Mouse (Mus musculus) neural tube, embryonic 13.5 days (tissue): ENCODE data around the gene Wdr93. TPM values are rescaled to one million over a fixed set of nuclear protein-coding genes. Genes with fewer than 3 reads are reported as not detected.
A peak's percentile ranks its signal among the peaks of the same experiment; 100 is the strongest.
"Not testable (repeated sequence)": the region's sequence is repeated elsewhere in the genome, so short reads cannot be mapped to it uniquely, and the experiment has no call there.

Experiments
- ATAC-seq: fragments of 200-750 bp; cut with Nextera tagmentation; 2 replicates; pipeline ENCODE4 v1.8.0; 2017; ENCODE audit warnings: low read depth, mild to moderate bottlenecking, moderate TSS enrichment, moderate library complexity
- H3K27ac ChIP-seq: fragments of 300-500 bp; sonication (generic); replicated peaks from 2 replicates; pipeline ENCODE4 v1.5.1; 2015; ENCODE audit warnings: moderate library complexity, mild to moderate bottlenecking, inconsistent platforms
- H3K27me3 ChIP-seq: fragments of 300-500 bp; sonication (generic); 2 replicates; pipeline ENCODE4 v1.6.1; 2015; ENCODE audit warnings: mild to moderate bottlenecking, inconsistent platforms
- H3K36me3 ChIP-seq: fragments of 300-500 bp; sonication (generic); 2 replicates; pipeline ENCODE4 v1.6.1; 2015; ENCODE audit warnings: mild to moderate bottlenecking, inconsistent platforms
- H3K4me1 ChIP-seq: fragments of 300-500 bp; sonication (generic); replicated peaks from 2 replicates; pipeline ENCODE4 v1.6.1; 2015; ENCODE audit warnings: inconsistent platforms
- H3K4me2 ChIP-seq: fragments of 300-500 bp; sonication (generic); 2 replicates; pipeline ENCODE4 v1.6.1; 2015; ENCODE audit warnings: inconsistent platforms, mild to moderate bottlenecking, moderate library complexity
- H3K4me3 ChIP-seq: fragments of 300-500 bp; sonication (generic); 2 replicates; pipeline ENCODE4 v1.5.1; 2015; ENCODE audit warnings: mild to moderate bottlenecking, inconsistent platforms
- H3K9ac ChIP-seq: fragments of 300-500 bp; sonication (generic); 2 replicates; pipeline ENCODE4 v1.6.1; 2015; ENCODE audit warnings: moderate library complexity, mild to moderate bottlenecking, inconsistent platforms
- H3K9me3 ChIP-seq: fragments of 300-500 bp; sonication (generic); 2 replicates; pipeline ENCODE4 v1.6.1; 2016; ENCODE audit warnings: inconsistent platforms
- WGBS: fragments of 180-500 bp; shearing (Covaris S2); methylation state at CpG from one replicate; pipeline ENCODE4 v1.1.7; 2015; 5-methylcytosine and 5-hydroxymethylcytosine counted together
- polyA plus RNA-seq: library from polyadenylated mRNA; unstranded; fragments of >200 nt; fragmentation: Nextera tagmentation; extraction: Ambion mirVana; gene quantifications from 2 replicates; pipeline ENCODE4 v1.2.1, GENCODE M21; 2015

The Wdr93 gene
- polyA plus RNA-seq, 1 experiment from 2014 or later = 0.17 TPM

GRCm38 (mm10) chr7:79789812-79790211, 46.8 kb downstream of the Wdr93 start:
- H3K27ac ChIP-seq, H3K4me2 ChIP-seq, H3K4me3 ChIP-seq, H3K9ac ChIP-seq, H3K36me3 ChIP-seq, ATAC-seq, H3K9me3 ChIP-seq: not testable (repeated sequence)
- peaks cover 15% of the 10 kb centered on the region for H3K4me1 ChIP-seq
- peaks cover 62% of the 10 kb centered on the region for H3K27me3 ChIP-seq
- WGBS = 15% methylated on average over 2 of the region's 2 CpGs

- H3K9ac ChIP-seq = peak overlapping the region; percentile 65
- peaks cover 15% of the 10 kb centered on the region for H3K4me1 ChIP-seq
- peak overlapping the region; percentile 45 for H3K4me3 ChIP-seq
- 1% methylated on average over 71 of the region's 80 CpGs for WGBS
- peak overlapping the region; percentile 73 for H3K4me2 ChIP-seq
- H3K9me3 ChIP-seq = no peaks in the 10 kb centered on the region
- ATAC-seq = peak; percentile 57
- H3K27me3 ChIP-seq = peaks cover 68% of the 10 kb centered on the region
- H3K36me3 ChIP-seq = no peaks in the 10 kb centered on the region
- no peak overlapping the region for H3K27ac ChIP-seq
Observed at GRCm38 (mm10) chr7:79792635-79793421, 49.9 kb downstream of the Wdr93 start.

- no peak for ATAC-seq
- no peaks in the 10 kb centered on the region for H3K9me3 ChIP-seq
- no peaks in the 10 kb centered on the region for H3K36me3 ChIP-seq
- H3K9ac ChIP-seq = peak within 1 kb of the TSS; percentile 65
- WGBS = 68% methylated on average over 6 of the region's 6 CpGs
- peak within 1 kb of the TSS; percentile 45 for H3K4me3 ChIP-seq
- no peak within 1 kb of the TSS for H3K27ac ChIP-seq
- H3K4me2 ChIP-seq = peak within 1 kb of the TSS; percentile 73
- H3K4me1 ChIP-seq = peaks cover 15% of the 10 kb centered on the region
- peaks cover 65% of the 10 kb centered on the region for H3K27me3 ChIP-seq
Observed at GRCm38 (mm10) chr7:79793688-79794087, 50.7 kb downstream of the Wdr93 start, which contains the start of gene Mesp1. Gene Mesp1 (minus strand): TSS chr7:79793788.

GRCm38 (mm10) chr7:79798606-79799005, 55.6 kb downstream of the Wdr93 start:
- Histone ChIP-seq H3K27ac (no peak overlapping the region), H3K27me3 (peaks cover 27% of the 10 kb centered on the region), H3K4me2 (no peak overlapping the region), H3K36me3 (no peaks in the 10 kb centered on the region), H3K4me1 (no peaks in the 10 kb centered on the region), H3K9me3 (no peaks in the 10 kb centered on the region), H3K4me3 (no peak overlapping the region), H3K9ac (no peak overlapping the region)
- 44% methylated on average over 5 of the region's 5 CpGs for WGBS
- no peak for ATAC-seq

- Histone ChIP-seq H3K27ac (no peak overlapping the region), H3K9me3 (no peaks in the 10 kb centered on the region), H3K9ac (no peak overlapping the region), H3K4me3 (no peak overlapping the region), H3K27me3 (peaks cover 22% of the 10 kb centered on the region), H3K4me2 (no peak overlapping the region), H3K36me3 (no peaks in the 10 kb centered on the region), H3K4me1 (no peaks in the 10 kb centered on the region)
- 4% methylated on average over 8 of the region's 8 CpGs for WGBS
- no peak for ATAC-seq
Observed at GRCm38 (mm10) chr7:79799048-79799447, 56.1 kb downstream of the Wdr93 start.

- 75% methylated on average over 6 of the region's 6 CpGs for WGBS
Observed at GRCm38 (mm10) chr7:79799506-79799905, 56.5 kb downstream of the Wdr93 start.

GRCm38 (mm10) chr7:79800336-79800735, 57.4 kb downstream of the Wdr93 start:
- Histone ChIP-seq H3K4me2 (no peak overlapping the region), H3K27ac (no peak overlapping the region), H3K36me3 (no peaks in the 10 kb centered on the region), H3K4me3 (no peak overlapping the region), H3K27me3 (peaks cover 9% of the 10 kb centered on the region), H3K4me1 (no peaks in the 10 kb centered on the region), H3K9ac (no peak overlapping the region), H3K9me3 (no peaks in the 10 kb centered on the region)
- 82% methylated on average over 4 of the region's 4 CpGs for WGBS
- ATAC-seq = no peak

More at GRCm38 (mm10) chr7:79799506-79799905, 56.5 kb downstream of the Wdr93 start:
- Histone ChIP-seq H3K4me3 (no peak overlapping the region), H3K4me1 (no peaks in the 10 kb centered on the region), H3K27me3 (peaks cover 18% of the 10 kb centered on the region), H3K4me2 (no peak overlapping the region), H3K9ac (no peak overlapping the region), H3K9me3 (no peaks in the 10 kb centered on the region), H3K27ac (no peak overlapping the region), H3K36me3 (no peaks in the 10 kb centered on the region)
- no peak for ATAC-seq

- Histone ChIP-seq H3K27me3 (no peaks in the 10 kb centered on the region), H3K9ac (no peak overlapping the region), H3K4me3 (no peak overlapping the region), H3K4me2 (no peak overlapping the region), H3K9me3 (no peaks in the 10 kb centered on the region), H3K27ac (no peak overlapping the region), H3K36me3 (no peaks in the 10 kb centered on the region), H3K4me1 (no peaks in the 10 kb centered on the region)
- WGBS = 82% methylated on average over 11 of the region's 11 CpGs
- no peak for ATAC-seq
Observed at GRCm38 (mm10) chr7:79801391-79801790, 58.4 kb downstream of the Wdr93 start.

- no peaks in the 10 kb centered on the region for H3K27me3 ChIP-seq
- H3K9me3 ChIP-seq = no peaks in the 10 kb centered on the region
- no peak overlapping the region for H3K4me2 ChIP-seq
- no peak overlapping the region for H3K27ac ChIP-seq
- H3K4me1 ChIP-seq = no peaks in the 10 kb centered on the region
- no peaks in the 10 kb centered on the region for H3K36me3 ChIP-seq
- no peak overlapping the region for H3K9ac ChIP-seq
- no peak overlapping the region for H3K4me3 ChIP-seq
- no peak for ATAC-seq
- 70% methylated on average over 5 of the region's 5 CpGs for WGBS
Observed at GRCm38 (mm10) chr7:79802037-79802436, 59.1 kb downstream of the Wdr93 start.

- Histone ChIP-seq H3K9me3 (no peaks in the 10 kb centered on the region), H3K27ac (no peak overlapping the region), H3K27me3 (no peaks in the 10 kb centered on the region), H3K36me3 (no peaks in the 10 kb centered on the region), H3K9ac (no peak overlapping the region), H3K4me2 (no peak overlapping the region), H3K4me3 (no peak overlapping the region), H3K4me1 (no peaks in the 10 kb centered on the region)
- WGBS = 65% methylated on average over 2 of the region's 2 CpGs
- ATAC-seq = no peak
Observed at GRCm38 (mm10) chr7:79803887-79804286, 60.9 kb downstream of the Wdr93 start.

- Histone ChIP-seq H3K4me1 (peaks cover 7% of the 10 kb centered on the region; the same call in 1 of the 2 replicates), H3K4me3 (no peak overlapping the region), H3K9ac (no peak overlapping the region), H3K9me3 (no peaks in the 10 kb centered on the region), H3K27ac (no peak overlapping the region), H3K36me3 (no peaks in the 10 kb centered on the region), H3K27me3 (peaks cover 37% of the 10 kb centered on the region), H3K4me2 (no peak overlapping the region)
- WGBS = 91% methylated on average over 7 of the region's 7 CpGs
- ATAC-seq = no peak
Observed at GRCm38 (mm10) chr7:79808561-79808960, 65.6 kb downstream of the Wdr93 start.

GRCm38 (mm10) chr7:79810611-79811506, 67.9 kb downstream of the Wdr93 start, which contains the start of gene Mesp2:
Gene Mesp2 (plus strand): TSS chr7:79810727.
- Histone ChIP-seq H3K27me3 (peaks cover 37% of the 10 kb centered on the region), H3K4me3 (peak within 1 kb of the TSS; percentile 36), H3K27ac (no peak within 1 kb of the TSS), H3K4me2 (peak within 1 kb of the TSS; percentile 58), H3K9ac (peak within 1 kb of the TSS; percentile 68), H3K9me3 (no peaks in the 10 kb centered on the region), H3K36me3 (no peaks in the 10 kb centered on the region), H3K4me1 (peaks cover 7% of the 10 kb centered on the region; the same call in 1 of the 2 replicates)
- ATAC-seq = peak; percentile 83
- 20% methylated on average over 71 of the region's 71 CpGs for WGBS
